Mouse (Mus musculus) G1E (cell line): ENCODE data around the gene Aire. TPM values are rescaled to one million over a fixed set of nuclear protein-coding genes. Genes with fewer than 3 reads are reported as not detected.
A peak's percentile ranks its signal among the peaks of the same experiment; 100 is the strongest.

Source experiments
- ATAC-seq: 2 replicates; pipeline ENCODE4 v1.8.0; 2016; ENCODE audit warnings: mild to moderate bottlenecking; ENCODE audit not compliant: insufficient number of reproducible peaks, poor library complexity, low FRiP score, severe bottlenecking; ENCODE audit errors: extremely low read depth
- DNase-seq: peaks from one replicate; pipeline ENCODE4 v3.0.0; 2012; ENCODE audit warnings: low spot score
- H3K27me3 ChIP-seq: 2 replicates; pipeline ENCODE4 v1.6.1; 2012; ENCODE audit warnings: mild to moderate bottlenecking, low read length, inconsistent platforms; ENCODE audit not compliant: insufficient read depth
- H3K36me3 ChIP-seq: replicated peaks from 2 replicates; pipeline ENCODE3; 2012; ENCODE audit warnings: mild to moderate bottlenecking, inconsistent platforms
- H3K4me1 ChIP-seq: 2 replicates; pipeline ENCODE4 v1.6.1; 2012; ENCODE audit warnings: low read depth, low read length, inconsistent platforms, mixed read lengths; ENCODE audit not compliant: insufficient read depth
- H3K4me3 ChIP-seq: 2 replicates; pipeline ENCODE4 v1.5.1; 2012; ENCODE audit warnings: low read depth, mild to moderate bottlenecking, inconsistent platforms, low read length, moderate library complexity, mixed read lengths
- H3K9me3 ChIP-seq: replicated peaks from 2 replicates; pipeline ENCODE4 v1.6.1; 2012; ENCODE audit warnings: inconsistent platforms
- CTCF ChIP-seq: IDR thresholded peaks from 2 replicates; pipeline ENCODE4 v1.5.1; 2012; ENCODE audit warnings: low read depth, low read length, inconsistent platforms, mixed read lengths
- GATA1 ChIP-seq: IDR thresholded peaks from 2 replicates; pipeline ENCODE4 v1.6.1; 2012; ENCODE audit warnings: borderline replicate concordance, low read length, inconsistent platforms, mixed read lengths
- GATA2 ChIP-seq: IDR thresholded peaks from 2 replicates; pipeline ENCODE4 v1.6.1; 2012; ENCODE audit warnings: low read depth, low read length, inconsistent platforms, borderline replicate concordance
- POLR2AphosphoS5 ChIP-seq: IDR thresholded peaks from 2 replicates; pipeline ENCODE4 v1.6.1; 2012; ENCODE audit warnings: low read depth, low read length, inconsistent platforms; ENCODE audit not compliant: insufficient replicate concordance
- TAL1 ChIP-seq: conservative IDR thresholded peaks from 2 replicates; pipeline ENCODE4 v1.6.1; 2012; ENCODE audit warnings: low read depth, low read length, inconsistent platforms, mixed read lengths
- polyA plus RNA-seq: library from polyadenylated mRNA; stranded (reverse); fragments of >175 nt; gene quantifications from 2 replicates; pipeline ENCODE4 v1.2.3, GENCODE M21; 2012
- total RNA-seq, 2 experiments: library from RNA; stranded (forward) in 1 of 2; stranded (reverse) in 1 of 2; fragments of 200-1000 nt in 1 of 2; fragments of >200 nt in 1 of 2; fragmentation: Nextera tagmentation in 1 of 2; gene quantifications; 2 replicates each; pipeline ENCODE4 v1.2.3; 2014 to 2017

Gene Aire
- total and polyA plus RNA-seq, 3 experiments: 0.10 TPM; not detected in 2

- DNase-seq (no peak), ATAC-seq (no peak)
- H3K36me3 ChIP-seq: peaks cover 37% of the 10 kb centered on the region
- TF ChIP-seq GATA2 (no peak), GATA1 (no peak), TAL1 (no peak), POLR2AphosphoS5 (no peak)
- no peaks in the 10 kb centered on the region for H3K27me3 ChIP-seq
- H3K4me1 ChIP-seq: peaks cover 52% of the 10 kb centered on the region
- H3K4me3 ChIP-seq: peak overlapping the region; percentile 64
- H3K9me3 ChIP-seq: peaks cover 5% of the 10 kb centered on the region; the same call in 1 of the 2 replicates
Measured at GRCm38 (mm10) chr10:78010335-78010734, 33.1 kb downstream of the Aire start.

- TF ChIP-seq GATA2: no peak
- no peak for TF ChIP-seq POLR2AphosphoS5
- TF ChIP-seq CTCF: no peak
- TF ChIP-seq TAL1: no peak
- TF ChIP-seq GATA1: no peak
- Histone ChIP-seq H3K36me3 (peaks cover 41% of the 10 kb centered on the region), H3K9me3 (peaks cover 4% of the 10 kb centered on the region; the same call in 1 of the 2 replicates), H3K4me3 (peak within 1 kb of the TSS; percentile 91), H3K27me3 (no peaks in the 10 kb centered on the region), H3K4me1 (peaks cover 56% of the 10 kb centered on the region)
- DNase-seq (no peak), ATAC-seq (no peak)
Measured at GRCm38 (mm10) chr10:78009945-78010293, 33.5 kb downstream of the Aire start, which contains the start of gene Pfkl. Gene Pfkl (minus strand): TSS chr10:78010083.

GRCm38 (mm10) chr10:78009184-78009944 is 34.0 kb downstream of the Aire start:
- Histone ChIP-seq H3K4me1 (peaks cover 62% of the 10 kb centered on the region), H3K27me3 (no peaks in the 10 kb centered on the region), H3K36me3 (peaks cover 47% of the 10 kb centered on the region), H3K4me3 (peak overlapping the region; percentile 91), H3K9me3 (0 out of 2 replicates have a peak, but pooled peaks cover 1% of the 10 kb centered on the region)
- no peak for TF ChIP-seq CTCF
- TF ChIP-seq GATA1: no peak
- TF ChIP-seq POLR2AphosphoS5: no peak
- TF ChIP-seq GATA2: no peak
- no peak for TF ChIP-seq TAL1
- DNase-seq (peak; percentile 95), ATAC-seq (peak; percentile 82)

- peaks cover 55% of the 10 kb centered on the region for H3K36me3 ChIP-seq
- no peaks in the 10 kb centered on the region for H3K9me3 ChIP-seq
- H3K27me3 ChIP-seq: no peaks in the 10 kb centered on the region
- H3K4me1 ChIP-seq: peaks cover 64% of the 10 kb centered on the region
- TF ChIP-seq POLR2AphosphoS5 (no peak), GATA2 (no peak), TAL1 (no peak), GATA1 (no peak), CTCF (no peak)
- no peak for DNase-seq
- H3K4me3 ChIP-seq: peak overlapping the region; percentile 91
- ATAC-seq: no peak
Measured at GRCm38 (mm10) chr10:78008169-78008568, 35.2 kb downstream of the Aire start.

- peaks cover 65% of the 10 kb centered on the region for H3K36me3 ChIP-seq
- H3K27me3 ChIP-seq: no peaks in the 10 kb centered on the region
- ATAC-seq (no peak), DNase-seq (no peak)
- TF ChIP-seq GATA2: no peak
- H3K4me1 ChIP-seq: peaks cover 62% of the 10 kb centered on the region
- no peaks in the 10 kb centered on the region for H3K9me3 ChIP-seq
- H3K4me3 ChIP-seq: peak overlapping the region; percentile 91; the same call in 1 of the 2 replicates
Measured at GRCm38 (mm10) chr10:78007203-78007602, 36.2 kb downstream of the Aire start.

GRCm38 (mm10) chr10:78005791-78006438 is 37.5 kb downstream of the Aire start:
- ATAC-seq (no peak), DNase-seq (no peak)
- no peak for TF ChIP-seq GATA2
- no peak for TF ChIP-seq TAL1
- TF ChIP-seq GATA1: no peak
- TF ChIP-seq POLR2AphosphoS5: no peak
- TF ChIP-seq CTCF: no peak
- Histone ChIP-seq H3K4me3 (peak overlapping the region; percentile 91; the same call in 1 of the 2 replicates), H3K9me3 (no peaks in the 10 kb centered on the region), H3K27me3 (no peaks in the 10 kb centered on the region), H3K36me3 (peaks cover 78% of the 10 kb centered on the region), H3K4me1 (peaks cover 70% of the 10 kb centered on the region)
